Mouse (Mus musculus) frontal cortex, postnatal 10 days (tissue): ENCODE data around the gene Trmt5.
A peak's percentile ranks its signal among the peaks of the same experiment; 100 is the strongest.

ENCODE experiments used
- DNase-seq, 2 experiments: peaks; one replicate each; pipeline ENCODE4 v3.0.0; 2022; ENCODE audit warnings: low spot score in 2 of 2, mixed read lengths in 1 of 2

The Trmt5 gene

GRCm38 (mm10) chr12:73269933-73270332 is 16.6 kb downstream of the Trmt5 start:
- no peak for DNase-seq

DNA sequence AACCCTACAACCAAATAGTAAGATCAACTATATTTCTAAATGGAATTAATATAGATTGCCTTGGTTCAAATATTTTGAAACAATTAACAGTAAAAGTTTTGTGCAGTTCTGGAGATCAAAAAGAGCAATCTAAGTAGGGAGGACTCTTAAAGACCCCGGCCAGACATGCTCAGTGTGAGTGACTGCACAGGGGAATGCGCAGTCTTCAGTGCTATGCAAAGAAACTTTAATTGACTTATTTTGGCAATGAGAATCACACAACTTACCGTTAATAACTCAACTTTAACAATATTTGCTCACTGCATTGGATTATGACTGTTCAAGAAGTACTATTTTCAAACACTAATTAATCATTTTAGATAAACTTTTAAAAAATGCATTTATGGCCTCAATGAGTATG is 17.0 kb downstream of the Trmt5 start:
- no peak for DNase-seq

DNA sequence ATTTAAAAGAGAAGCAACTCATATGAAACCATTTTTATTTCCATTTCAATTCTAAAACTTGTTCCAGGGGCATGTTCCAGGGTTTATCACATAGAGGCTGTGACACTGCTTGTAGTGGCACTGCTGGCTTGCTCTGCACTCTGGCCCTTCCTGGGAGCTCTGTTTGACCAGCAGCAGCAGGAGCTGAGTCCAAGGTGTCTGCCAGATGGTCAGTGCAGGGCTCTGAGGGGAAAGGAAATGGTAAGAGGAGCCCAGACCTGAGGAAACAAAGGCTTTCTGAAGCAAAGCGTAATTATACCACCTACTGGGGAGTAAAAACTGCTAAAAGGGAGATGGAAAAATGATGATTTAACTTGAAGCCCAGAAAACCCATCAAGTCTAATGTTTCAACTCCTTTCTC is 18.0 kb downstream of the Trmt5 start:
- DNase-seq, result no peak

DNA sequence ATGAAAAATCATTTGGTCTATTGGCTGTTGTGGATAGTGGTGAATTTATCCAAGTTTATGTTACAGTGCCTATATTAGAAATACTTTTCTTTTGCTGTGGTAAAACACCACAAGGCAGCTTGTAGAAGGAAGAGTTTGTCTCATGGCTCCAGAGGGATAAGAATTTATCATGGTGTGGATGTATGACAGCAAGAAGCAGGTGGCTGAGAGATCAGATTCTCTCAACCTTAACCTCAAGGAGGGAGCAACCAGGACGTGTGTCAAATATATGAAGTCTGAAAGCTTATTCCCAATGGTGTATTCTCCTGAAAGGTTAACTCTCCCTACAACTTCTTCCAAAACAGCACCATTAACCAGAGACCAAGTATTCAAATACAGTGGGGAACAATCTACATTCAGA is 19.9 kb downstream of the Trmt5 start:
- no peak for DNase-seq

GRCm38 (mm10) chr12:73265381-73265978 is 21.0 kb downstream of the Trmt5 start:
- DNase-seq, result no peak

- DNase-seq, result no peak
Observed at GRCm38 (mm10) chr12:73260339-73260738, 26.2 kb downstream of the Trmt5 start.

DNA sequence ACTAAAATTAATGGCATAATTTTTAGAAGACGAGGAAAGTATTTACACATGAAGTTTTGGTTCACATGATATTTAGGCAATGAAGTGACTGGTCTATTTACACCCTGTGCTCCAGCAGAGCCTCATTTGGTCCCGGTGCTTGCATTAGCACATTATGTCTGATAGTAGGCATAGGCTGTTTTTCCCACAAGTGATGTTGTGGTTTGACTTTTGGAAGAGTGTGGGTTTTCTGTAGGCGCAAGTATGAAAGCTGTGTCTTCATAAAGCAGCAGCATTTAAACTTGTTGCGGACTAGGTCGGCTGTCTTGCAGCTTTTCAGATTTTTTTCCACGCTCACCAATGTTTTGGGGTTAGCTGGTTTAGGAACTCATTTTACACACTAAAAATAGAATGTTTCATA is 27.2 kb downstream of the Trmt5 start:
- no peak for DNase-seq

GRCm38 (mm10) chr12:73255006-73255405 is 31.5 kb downstream of the Trmt5 start:
- DNase-seq, result no peak

DNA sequence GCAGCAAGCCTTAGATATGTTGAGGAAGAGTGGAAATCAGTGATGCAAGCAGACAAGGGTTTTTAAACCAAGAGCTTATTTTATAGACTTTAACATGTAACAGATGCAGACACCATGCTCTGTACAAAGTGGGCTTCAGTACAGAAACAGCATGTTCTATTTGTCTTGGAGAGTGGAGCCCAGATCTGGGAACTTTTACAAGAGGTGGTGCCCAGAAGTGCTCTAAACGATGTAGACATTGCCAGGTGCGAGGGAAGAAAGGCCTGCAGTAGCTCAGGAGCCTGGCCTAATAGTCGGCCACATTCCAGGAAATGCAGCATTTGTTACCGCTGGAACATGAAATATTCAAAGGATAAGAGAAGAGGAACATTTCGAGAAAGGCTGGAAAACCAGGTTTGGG is 40.8 kb downstream of the Trmt5 start:
- no peak for DNase-seq

- peak; percentile 29 to 45 for DNase-seq
Observed at GRCm38 (mm10) chr12:73241960-73242359, 44.5 kb downstream of the Trmt5 start.

DNA sequence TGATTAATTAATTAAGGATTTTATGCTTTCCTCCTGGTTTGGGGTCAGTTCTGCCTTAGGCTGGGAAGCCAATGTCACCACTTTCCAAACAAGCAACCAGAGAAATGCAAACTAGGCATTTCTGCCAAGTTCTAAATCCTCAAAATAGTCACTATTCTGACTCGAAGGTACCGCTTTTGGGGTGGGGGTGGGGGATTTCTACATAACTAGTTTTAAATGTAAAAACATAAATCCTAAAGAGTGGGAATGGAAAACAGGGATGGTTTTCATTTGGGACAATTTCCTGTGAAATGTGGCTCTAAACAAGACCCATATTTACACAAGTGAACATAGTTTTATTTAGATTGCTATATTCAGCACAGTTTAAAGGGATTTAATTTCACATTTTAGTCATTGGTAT is 53.9 kb downstream of the Trmt5 start:
- no peak for DNase-seq

DNA sequence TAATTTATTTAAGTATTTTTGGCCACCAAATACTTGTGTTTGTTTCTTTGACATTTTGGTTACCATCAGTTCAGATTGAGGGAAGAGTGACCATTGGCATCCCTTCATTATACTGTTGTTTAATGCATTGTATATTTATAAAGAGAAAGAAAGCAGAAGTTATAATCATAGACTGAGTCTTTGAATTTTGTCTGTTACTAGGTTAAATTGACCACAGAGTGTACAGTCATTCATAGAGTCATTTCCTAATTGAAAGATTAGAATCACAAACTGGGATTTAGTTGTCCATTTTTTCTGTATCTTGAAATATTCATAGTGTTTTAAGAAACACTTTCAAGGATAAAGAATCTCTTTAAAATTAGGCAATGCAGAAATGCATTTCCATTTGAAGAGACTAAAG is 55.0 kb downstream of the Trmt5 start:
- DNase-seq, result no peak

- no peak for DNase-seq
Observed at GRCm38 (mm10) chr12:73230196-73230595, 56.3 kb downstream of the Trmt5 start.
